Mouse (Mus musculus) neural tube, embryonic 14.5 days (tissue): ENCODE measurements around the gene Col6a5. TPM values are rescaled to one million over a fixed set of nuclear protein-coding genes. Genes with fewer than 3 reads are reported as not detected.

Experiments used
- ATAC-seq: fragments of 200-750 bp; cut with Nextera tagmentation; 2 replicates; pipeline ENCODE4 v1.8.0; 2017; ENCODE audit warnings: low read depth, mild to moderate bottlenecking, moderate TSS enrichment, moderate library complexity
- H3K27ac ChIP-seq: fragments of 300-500 bp; sonication (generic); 2 replicates; pipeline ENCODE4 v1.5.1; 2014; ENCODE audit warnings: low read depth, mild to moderate bottlenecking, control low read depth, low read length, moderate library complexity, mixed read lengths
- H3K27me3 ChIP-seq: fragments of 300-500 bp; sonication (generic); 2 replicates; pipeline ENCODE4 v1.6.1; 2014; ENCODE audit warnings: low read length; ENCODE audit not compliant: control insufficient read depth, insufficient read depth
- H3K36me3 ChIP-seq: fragments of 300-500 bp; sonication (generic); 2 replicates; pipeline ENCODE4 v1.6.1; 2014; ENCODE audit warnings: low read length, mixed read lengths; ENCODE audit not compliant: control insufficient read depth, insufficient read depth
- H3K4me1 ChIP-seq: fragments of 300-500 bp; sonication (generic); 2 replicates; pipeline ENCODE4 v1.6.1; 2014; ENCODE audit warnings: low read length; ENCODE audit not compliant: control insufficient read depth, insufficient read depth
- H3K4me2 ChIP-seq: fragments of 300-500 bp; sonication (generic); 2 replicates; pipeline ENCODE4 v1.6.1; 2014; ENCODE audit warnings: mild to moderate bottlenecking, low read depth, low read length, control low read depth
- H3K4me3 ChIP-seq: fragments of 300-500 bp; sonication (generic); 2 replicates; pipeline ENCODE4 v1.5.1; 2014; ENCODE audit warnings: low read depth, low read length, control low read depth, mixed read lengths
- H3K9ac ChIP-seq: fragments of 300-500 bp; sonication (generic); replicated peaks from 2 replicates; pipeline ENCODE4 v1.6.1; 2014; ENCODE audit warnings: low read depth, mild to moderate bottlenecking, control low read depth, low read length, mixed read lengths
- H3K9me3 ChIP-seq: fragments of 300-500 bp; sonication (generic); 2 replicates; pipeline ENCODE4 v1.6.1; 2016; ENCODE audit warnings: low read length; ENCODE audit not compliant: control insufficient read depth
- WGBS: fragments of 180-500 bp; shearing (Covaris S2); extraction: QIAGEN DNeasy Blood & Tissue Kit; methylation state at CpG from one replicate; pipeline ENCODE4 v1.1.7; 2014; 5-methylcytosine and 5-hydroxymethylcytosine counted together
- polyA plus RNA-seq: library from polyadenylated mRNA; unstranded; fragments of >200 nt; fragmentation: Nextera tagmentation; extraction: Ambion mirVana; gene quantifications from 2 replicates; pipeline ENCODE4 v1.2.1, GENCODE M21; 2014

The Col6a5 gene
- polyA plus RNA-seq, 1 experiment from 2014 or later = 0.46 TPM

- no peak for ATAC-seq
- no peaks in the 10 kb centered on the region for H3K27me3 ChIP-seq
- 71% methylated on average over 4 of the region's 4 CpGs for WGBS
- H3K4me1 ChIP-seq = no peaks in the 10 kb centered on the region
- H3K36me3 ChIP-seq = no peaks in the 10 kb centered on the region
- H3K4me3 ChIP-seq = no peak overlapping the region
- no peak overlapping the region for H3K27ac ChIP-seq
- H3K4me2 ChIP-seq = no peak overlapping the region
- no peaks in the 10 kb centered on the region for H3K9me3 ChIP-seq
- H3K9ac ChIP-seq = no peak overlapping the region
Observed at GRCm38 (mm10) chr9:105929287-105929686, 31.2 kb downstream of the Col6a5 start.

GRCm38 (mm10) chr9:105928406-105929071 lies 31.9 kb downstream of the Col6a5 start:
- Histone ChIP-seq H3K9ac (no peak overlapping the region), H3K4me2 (no peak overlapping the region), H3K36me3 (no peaks in the 10 kb centered on the region), H3K27me3 (no peaks in the 10 kb centered on the region), H3K4me3 (no peak overlapping the region), H3K9me3 (no peaks in the 10 kb centered on the region), H3K4me1 (no peaks in the 10 kb centered on the region), H3K27ac (no peak overlapping the region)
- 57% methylated on average over 6 of the region's 6 CpGs for WGBS
- no peak for ATAC-seq

GRCm38 (mm10) chr9:105923659-105924058 lies 36.8 kb downstream of the Col6a5 start:
- Histone ChIP-seq H3K27me3 (no peaks in the 10 kb centered on the region), H3K36me3 (no peaks in the 10 kb centered on the region), H3K9ac (no peak overlapping the region), H3K9me3 (no peaks in the 10 kb centered on the region), H3K27ac (no peak overlapping the region), H3K4me3 (no peak overlapping the region), H3K4me1 (no peaks in the 10 kb centered on the region), H3K4me2 (no peak overlapping the region)
- ATAC-seq = no peak
- 96% methylated on average over 2 of the region's 2 CpGs for WGBS

- Histone ChIP-seq H3K4me3 (no peak overlapping the region), H3K36me3 (no peaks in the 10 kb centered on the region), H3K27me3 (no peaks in the 10 kb centered on the region), H3K4me1 (no peaks in the 10 kb centered on the region), H3K4me2 (no peak overlapping the region), H3K27ac (no peak overlapping the region), H3K9me3 (no peaks in the 10 kb centered on the region), H3K9ac (no peak overlapping the region)
- no peak for ATAC-seq
- 51% methylated on average over 4 of the region's 4 CpGs for WGBS
Observed at GRCm38 (mm10) chr9:105915186-105915585, 45.3 kb downstream of the Col6a5 start.

GRCm38 (mm10) chr9:105910166-105910565 lies 50.3 kb downstream of the Col6a5 start:
- no peak for ATAC-seq
- H3K4me3 ChIP-seq = no peak overlapping the region
- H3K4me1 ChIP-seq = no peaks in the 10 kb centered on the region
- H3K4me2 ChIP-seq = no peak overlapping the region
- no peak overlapping the region for H3K9ac ChIP-seq
- no peaks in the 10 kb centered on the region for H3K36me3 ChIP-seq
- no peaks in the 10 kb centered on the region for H3K9me3 ChIP-seq
- H3K27ac ChIP-seq = no peak overlapping the region
- no peaks in the 10 kb centered on the region for H3K27me3 ChIP-seq
- 89% methylated on average over 2 of the region's 2 CpGs for WGBS

- no peaks in the 10 kb centered on the region for H3K36me3 ChIP-seq
- no peaks in the 10 kb centered on the region for H3K27me3 ChIP-seq
- no peak overlapping the region for H3K9ac ChIP-seq
- H3K9me3 ChIP-seq = no peaks in the 10 kb centered on the region
- no peaks in the 10 kb centered on the region for H3K4me1 ChIP-seq
- ATAC-seq = no peak
- H3K27ac ChIP-seq = no peak overlapping the region
- no peak overlapping the region for H3K4me3 ChIP-seq
- no peak overlapping the region for H3K4me2 ChIP-seq
- 87% methylated on average over 2 of the region's 2 CpGs for WGBS
Observed at GRCm38 (mm10) chr9:105909352-105909751, 51.1 kb downstream of the Col6a5 start.

GRCm38 (mm10) chr9:105907411-105907810 lies 53.0 kb downstream of the Col6a5 start:
- H3K27me3 ChIP-seq = no peaks in the 10 kb centered on the region
- H3K36me3 ChIP-seq = no peaks in the 10 kb centered on the region
- no peaks in the 10 kb centered on the region for H3K9me3 ChIP-seq
- H3K9ac ChIP-seq = no peak overlapping the region
- ATAC-seq = no peak
- H3K27ac ChIP-seq = no peak overlapping the region
- H3K4me2 ChIP-seq = no peak overlapping the region
- 90% methylated on average over 6 of the region's 6 CpGs for WGBS
- no peak overlapping the region for H3K4me3 ChIP-seq
- no peaks in the 10 kb centered on the region for H3K4me1 ChIP-seq

GRCm38 (mm10) chr9:105887521-105887920 lies 72.9 kb downstream of the Col6a5 start:
- no peak for ATAC-seq
- Histone ChIP-seq H3K9me3 (no peaks in the 10 kb centered on the region), H3K27ac (no peak overlapping the region), H3K36me3 (no peaks in the 10 kb centered on the region), H3K4me1 (no peaks in the 10 kb centered on the region), H3K9ac (no peak overlapping the region), H3K4me3 (no peak overlapping the region), H3K27me3 (no peaks in the 10 kb centered on the region), H3K4me2 (no peak overlapping the region)
- 48% methylated on average over 2 of the region's 2 CpGs for WGBS

- no peaks in the 10 kb centered on the region for H3K4me1 ChIP-seq
- no peak for ATAC-seq
- no peak overlapping the region for H3K27ac ChIP-seq
- H3K4me2 ChIP-seq = no peak overlapping the region
- H3K27me3 ChIP-seq = no peaks in the 10 kb centered on the region
- 81% methylated on average over 17 of the region's 17 CpGs for WGBS
- H3K9ac ChIP-seq = no peak overlapping the region
- H3K9me3 ChIP-seq = no peaks in the 10 kb centered on the region
- H3K36me3 ChIP-seq = no peaks in the 10 kb centered on the region
- H3K4me3 ChIP-seq = no peak overlapping the region
Observed at GRCm38 (mm10) chr9:105884656-105885430, 75.6 kb downstream of the Col6a5 start.
